Mouse (Mus musculus) regulatory T cell (primary cell): Measurements from ENCODE around the gene Sesn1.

Experiments used
- in situ Hi-C: fragments of 300-600 bp; cut with MboI, MseI; formaldehyde crosslinking; loops from one replicate; pipeline ENCODE4 v1.15.1; 2025; ENCODE audit warnings: high pct_unique_total_duplicates

Sesn1 gene

GRCm38 (mm10) chr10:41809771-41810563, at the start of gene Sesn1, which contains the start of gene Cep57l1:
Sesn1 (plus strand) TSS chr10:41809935.
Cep57l1 (minus strand) TSS chr10:41809871.
- in situ Hi-C loops: loop anchor here (10.0 kb wide), 3 partner anchors 85 to 685 kb away; partner anchors contain the start of gene Foxo3

GRCm38 (mm10) chr10:41760866-41761265, 48.9 kb upstream of the Sesn1 start:
- in situ Hi-C loops: no loop called here

- in situ Hi-C loops: no loop called here
Observed at GRCm38 (mm10) chr10:41763741-41764385, 45.9 kb upstream of the Sesn1 start.

GRCm38 (mm10) chr10:41765586-41765985, 44.1 kb upstream of the Sesn1 start:
- in situ Hi-C loops: no loop called here

GRCm38 (mm10) chr10:41766280-41766679, 43.5 kb upstream of the Sesn1 start:
- in situ Hi-C loops: no loop called here

GRCm38 (mm10) chr10:41767254-41767653, 42.5 kb upstream of the Sesn1 start:
- in situ Hi-C loops: no loop called here

- in situ Hi-C loops: no loop called here
Observed at GRCm38 (mm10) chr10:41792375-41792774, 17.4 kb upstream of the Sesn1 start.

GRCm38 (mm10) chr10:41797253-41797652, 12.5 kb upstream of the Sesn1 start:
- in situ Hi-C loops: no loop called here

- in situ Hi-C loops: loop anchor here (10.0 kb wide), 1 partner anchor 691 kb away; no protein-coding TSS in a partner anchor
Observed at GRCm38 (mm10) chr10:41803467-41803866, 6.3 kb upstream of the Sesn1 start.

- in situ Hi-C loops: loop anchor here (10.0 kb wide), 1 partner anchor 690 kb away; no protein-coding TSS in a partner anchor
Observed at GRCm38 (mm10) chr10:41804711-41805110, 5.0 kb upstream of the Sesn1 start.

GRCm38 (mm10) chr10:41805729-41806355, 3.9 kb upstream of the Sesn1 start:
- in situ Hi-C loops: loop anchor here (10.0 kb wide), 1 partner anchor 689 kb away; no protein-coding TSS in a partner anchor

- in situ Hi-C loops: loop anchor here (10.0 kb wide), 1 partner anchor 686 kb away; no protein-coding TSS in a partner anchor
Observed at GRCm38 (mm10) chr10:41809080-41809770, 510 bp upstream of the Sesn1 start.

- in situ Hi-C loops: loop anchor here (10.0 kb wide), 2 partner anchors 84 to 464 kb away; partner anchors contain the start of gene Foxo3
Observed at GRCm38 (mm10) chr10:41810564-41811455, 1.1 kb downstream of the Sesn1 start.

GRCm38 (mm10) chr10:41812566-41812965, 2.8 kb downstream of the Sesn1 start:
- in situ Hi-C loops: loop anchor here (10.0 kb wide), 2 partner anchors 82 to 462 kb away; partner anchors contain the start of gene Foxo3

GRCm38 (mm10) chr10:41814305-41814853, 4.6 kb downstream of the Sesn1 start:
- in situ Hi-C loops: loop anchor here (10.0 kb wide), 2 partner anchors 80 to 460 kb away; partner anchors contain the start of gene Foxo3

GRCm38 (mm10) chr10:41816516-41816915, 6.8 kb downstream of the Sesn1 start:
- in situ Hi-C loops: loop anchor here (10.0 kb wide), 2 partner anchors 78 to 458 kb away; partner anchors contain the start of gene Foxo3

GRCm38 (mm10) chr10:41818036-41818732, 8.4 kb downstream of the Sesn1 start:
- in situ Hi-C loops: loop anchor here (10.0 kb wide), 2 partner anchors 77 to 457 kb away; partner anchors contain the start of gene Foxo3

GRCm38 (mm10) chr10:41818733-41819070, 9.0 kb downstream of the Sesn1 start:
- in situ Hi-C loops: loop anchor here (10.0 kb wide), 2 partner anchors 76 to 456 kb away; partner anchors contain the start of gene Foxo3

GRCm38 (mm10) chr10:41819307-41819706, 9.6 kb downstream of the Sesn1 start:
- in situ Hi-C loops: loop anchor here (10.0 kb wide), 2 partner anchors 75 to 455 kb away; partner anchors contain the start of gene Foxo3
